Mouse (Mus musculus) olfactory bulb, adult 2 months (tissue): ENCODE measurements around the gene Zfyve27. TPM values are rescaled to one million over a fixed set of nuclear protein-coding genes. Genes with fewer than 3 reads are reported as not detected.

Source experiments
- H3K27ac ChIP-seq: fragments of 200-500 bp; 2 replicates; pipeline ENCODE4 v1.5.1; 2012; ENCODE audit warnings: low read depth, low read length; ENCODE audit not compliant: insufficient read depth
- H3K4me1 ChIP-seq: fragments of 200-500 bp; 2 replicates; pipeline ENCODE4 v1.6.1; 2012; ENCODE audit warnings: low read length; ENCODE audit not compliant: control insufficient read depth, insufficient read depth
- H3K4me3 ChIP-seq: fragments of 200-500 bp; 2 replicates; pipeline ENCODE4 v1.5.1; 2012; ENCODE audit warnings: mild to moderate bottlenecking, low read depth, low read length, moderate library complexity; ENCODE audit not compliant: insufficient read depth
- CTCF ChIP-seq: fragments of 200-500 bp; IDR thresholded peaks from 2 replicates; pipeline ENCODE4 v1.5.1; 2012; ENCODE audit warnings: low read depth, mild to moderate bottlenecking, low read length, moderate library complexity; ENCODE audit not compliant: insufficient read depth
- POLR2A ChIP-seq: fragments of 200-500 bp; IDR thresholded peaks from 2 replicates; pipeline ENCODE4 v1.6.1; 2012; ENCODE audit warnings: mild to moderate bottlenecking, low read depth, low read length, moderate library complexity; ENCODE audit not compliant: insufficient read depth
- WGBS: fragments of 180-500 bp; shearing (Covaris S2); methylation state at CpG from one replicate; pipeline ENCODE4 v1.1.7; 2018; 5-methylcytosine and 5-hydroxymethylcytosine counted together
- polyA plus RNA-seq: library from polyadenylated mRNA; stranded (reverse); fragments of >200 nt; gene quantifications from 2 replicates; pipeline ENCODE4 v1.2.4, GENCODE M21; 2012; ENCODE audit warnings: low replicate concordance; ENCODE audit not compliant: missing spikeins, insufficient read depth, insufficient read length

Zfyve27 gene
- polyA plus RNA-seq, 1 experiment, result not detected

DNA sequence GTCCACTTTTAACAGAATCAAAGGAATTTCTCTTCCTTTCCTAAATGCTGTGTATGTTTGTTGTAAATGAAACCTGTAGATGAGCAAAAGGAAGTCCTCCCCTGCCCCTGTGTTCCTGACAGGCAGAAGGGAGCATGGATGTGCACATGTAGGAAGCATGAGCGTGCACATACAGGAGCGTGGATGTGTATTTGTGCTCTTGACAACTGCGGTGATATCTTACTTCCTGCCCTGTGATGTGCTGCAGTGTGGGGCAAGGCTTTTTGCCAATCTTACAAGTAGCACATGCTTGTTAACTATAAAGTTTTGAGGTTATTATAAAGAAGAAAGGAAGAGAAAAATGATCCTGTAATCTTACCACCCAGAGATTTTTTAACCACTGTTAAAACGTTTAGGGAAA is 26.0 kb downstream of the Zfyve27 start:
- Histone ChIP-seq H3K27ac (no peak overlapping the region), H3K4me3 (no peak overlapping the region), H3K4me1 (no peaks in the 10 kb centered on the region)
- TF ChIP-seq CTCF (no peak), POLR2A (no peak)
- WGBS, result 80% methylated on average over 4 of the region's 4 CpGs

GRCm38 (mm10) chr19:42190494-42190893 is 26.7 kb downstream of the Zfyve27 start:
- WGBS, result 20% methylated on average over 5 of the region's 5 CpGs
- H3K4me3 ChIP-seq, result no peak overlapping the region
- H3K4me1 ChIP-seq, result no peaks in the 10 kb centered on the region
- TF ChIP-seq POLR2A (no peak), CTCF (peak; percentile 75)
- no peak overlapping the region for H3K27ac ChIP-seq

DNA sequence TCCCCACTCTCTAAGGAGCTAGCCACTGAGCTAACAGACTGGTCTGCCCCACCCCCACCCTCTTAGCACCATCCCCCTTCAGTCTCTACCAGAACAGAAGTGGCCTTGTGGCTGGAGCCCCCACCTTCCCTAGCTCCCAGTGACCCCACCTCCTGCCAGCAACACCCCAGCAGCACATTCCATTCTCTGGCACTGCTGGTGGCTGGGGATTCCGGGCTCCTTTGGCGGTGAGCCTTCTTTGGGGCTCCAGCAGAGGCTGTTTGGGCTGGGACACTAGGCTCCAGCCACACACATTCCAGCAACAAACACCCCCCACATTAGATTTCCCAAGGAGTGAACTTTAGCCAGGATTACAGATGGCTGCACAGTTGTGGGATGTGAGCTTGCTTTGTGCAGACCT is 29.6 kb downstream of the Zfyve27 start:
- 61% methylated on average over 2 of the region's 2 CpGs for WGBS
- Histone ChIP-seq H3K4me1 (peaks cover 4% of the 10 kb centered on the region; the same call in 1 of the 2 replicates), H3K4me3 (no peak overlapping the region), H3K27ac (no peak overlapping the region)
- TF ChIP-seq CTCF (no peak), POLR2A (no peak)

DNA sequence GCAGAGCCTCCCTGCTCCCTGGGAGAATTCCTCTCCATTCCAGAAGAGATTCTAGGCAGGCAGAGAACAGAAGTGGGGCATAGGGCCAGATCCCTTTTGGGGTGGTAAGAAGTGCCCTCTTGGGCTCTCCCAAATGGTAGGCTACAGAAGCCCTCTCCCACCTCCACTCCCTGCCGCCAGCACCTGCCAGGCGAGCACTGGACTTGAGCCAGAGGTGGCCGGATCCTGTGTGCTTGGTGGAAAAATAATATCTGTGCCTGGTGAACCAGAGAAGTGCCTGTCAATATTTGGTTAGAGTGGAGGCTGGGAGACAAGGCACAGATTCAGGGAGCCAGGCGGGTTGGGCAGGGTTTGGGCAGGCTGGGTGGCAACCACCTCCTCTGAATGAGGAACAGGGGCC is 32.6 kb downstream of the Zfyve27 start:
- no peak overlapping the region for H3K27ac ChIP-seq
- H3K4me1 ChIP-seq, result peaks cover 13% of the 10 kb centered on the region
- no peak overlapping the region for H3K4me3 ChIP-seq
- TF ChIP-seq POLR2A (no peak), CTCF (no peak)
- 76% methylated on average over 4 of the region's 4 CpGs for WGBS

- 71% methylated on average over 4 of the region's 4 CpGs for WGBS
- Histone ChIP-seq H3K27ac (no peak overlapping the region), H3K4me3 (no peak overlapping the region), H3K4me1 (peaks cover 20% of the 10 kb centered on the region)
- no peak for TF ChIP-seq CTCF
- TF ChIP-seq POLR2A, result no peak
These were observed 33.3 kb downstream of the Zfyve27 start for GRCm38 (mm10) chr19:42197066-42197465.

- Histone ChIP-seq H3K27ac (no peak overlapping the region), H3K4me3 (no peak overlapping the region), H3K4me1 (peaks cover 22% of the 10 kb centered on the region)
- 35% methylated on average over 11 of the region's 11 CpGs for WGBS
- TF ChIP-seq POLR2A, result no peak
These were observed 34.3 kb downstream of the Zfyve27 start for GRCm38 (mm10) chr19:42198026-42198425.

DNA sequence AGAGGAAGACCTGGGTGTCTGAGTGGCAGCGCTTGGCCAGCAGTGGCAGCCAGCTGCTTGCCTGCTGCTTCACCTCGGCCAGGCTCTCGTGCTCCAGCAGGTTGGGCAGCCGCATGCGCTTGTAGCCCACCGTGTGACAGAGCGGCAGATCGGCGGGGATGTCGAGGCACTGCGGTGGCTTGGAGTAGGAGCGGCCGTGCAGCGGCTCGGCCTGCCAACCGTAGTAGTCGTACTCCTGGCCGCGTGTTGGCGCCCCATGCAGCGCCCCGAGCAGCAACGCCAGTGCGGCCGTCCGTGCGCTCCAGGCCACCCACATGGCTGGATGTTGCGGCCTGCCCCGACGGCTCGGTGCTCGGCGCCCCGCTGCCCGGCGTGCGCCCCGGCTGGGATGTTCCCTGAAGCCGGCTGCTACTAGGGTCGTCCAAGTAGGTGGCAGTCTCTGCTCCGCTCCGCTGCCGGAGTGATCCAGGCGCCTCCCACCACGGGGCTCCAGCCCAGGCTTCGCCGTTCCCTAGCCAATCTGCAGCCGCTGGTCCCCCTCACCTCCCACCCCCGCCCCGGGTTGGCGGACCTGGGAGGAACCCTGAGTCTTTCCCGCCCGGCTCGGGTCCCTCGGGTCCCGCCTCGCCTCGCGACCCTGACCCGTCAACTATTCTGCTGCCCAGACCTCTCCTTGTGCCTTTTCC is 38.1 kb downstream of the Zfyve27 start, which contains the start of gene Sfrp5:
TSS of gene Sfrp5 (minus strand) at position 557 of the 686 bp plus-strand sequence.
- 3% methylated on average over 60 of the region's 60 CpGs for WGBS
- TF ChIP-seq CTCF (no peak), POLR2A (no peak)
- peaks cover 25% of the 10 kb centered on the region for H3K4me1 ChIP-seq
- H3K4me3 ChIP-seq, result peak within 1 kb of the TSS; percentile 9
- no peak within 1 kb of the TSS for H3K27ac ChIP-seq

DNA sequence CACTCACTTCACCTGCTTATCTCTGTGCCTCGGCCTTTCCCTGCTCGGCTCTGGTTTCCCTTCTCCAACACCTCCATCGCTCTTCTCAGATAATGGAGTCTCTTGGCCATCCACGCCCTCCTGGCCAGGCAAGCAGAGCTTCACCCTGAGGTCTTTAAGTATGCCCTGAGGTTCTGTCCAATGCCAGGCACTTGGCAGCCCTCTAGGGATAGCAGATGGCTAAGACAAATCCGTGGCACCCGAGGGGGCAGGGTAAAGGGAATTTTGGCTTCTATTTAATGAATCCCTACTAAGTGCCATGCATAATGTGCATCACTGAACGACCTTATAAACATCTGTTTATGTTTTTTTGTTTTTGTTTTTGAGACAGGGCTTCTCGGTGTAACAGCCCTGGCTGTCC is 38.7 kb downstream of the Zfyve27 start:
- Histone ChIP-seq H3K27ac (no peak overlapping the region), H3K4me1 (peaks cover 25% of the 10 kb centered on the region), H3K4me3 (no peak overlapping the region)
- TF ChIP-seq POLR2A (no peak), CTCF (no peak)
- 48% methylated on average over 8 of the region's 8 CpGs for WGBS

GRCm38 (mm10) chr19:42204306-42204705 is 40.6 kb downstream of the Zfyve27 start:
- WGBS, result 67% methylated on average over 4 of the region's 4 CpGs
- TF ChIP-seq CTCF (no peak), POLR2A (no peak)
- Histone ChIP-seq H3K4me1 (peaks cover 19% of the 10 kb centered on the region), H3K27ac (no peak overlapping the region), H3K4me3 (no peak overlapping the region)
